ENCODE assay signal across 7 mouse cellular contexts in genomic region chr13:17805614-17805975, GRCm38 (mm10). TPM values are rescaled to one million over a fixed set of nuclear protein-coding genes. Genes with fewer than 3 reads are reported as not detected.
DNase-seq lines count a peak whose midpoint lies in the region; ATAC-seq lines count a peak whose summit lies in the region.

No protein-coding gene starts in this region.

- H3K4me2 ChIP-seq in limb, embryonic 13.5 days (replicated peaks) = peak overlapping the region; percentile 93
- peak overlapping the region; percentile 62 for H3K4me2 ChIP-seq in stomach, embryonic 15.5 days

- H3K4me1 ChIP-seq in megakaryocyte, embryonic 14.5 days = peaks cover 17% of the 10 kb centered on the region
- peaks cover 24% of the 10 kb centered on the region for H3K4me1 ChIP-seq in forebrain, embryonic 10.5 days
- peaks cover 11% of the 10 kb centered on the region for H3K4me1 ChIP-seq in limb, embryonic 13.5 days
- H3K4me1 ChIP-seq in stomach, embryonic 15.5 days = no peaks in the 10 kb centered on the region

- H3K9ac ChIP-seq in limb, embryonic 13.5 days = peak overlapping the region; percentile 79
- peak overlapping the region; percentile 52 for H3K9ac ChIP-seq in stomach, embryonic 15.5 days

- peaks cover 4% of the 10 kb centered on the region for H3K36me3 ChIP-seq in megakaryocyte, embryonic 14.5 days (replicated peaks; ENCODE audit: low read length)
- H3K36me3 ChIP-seq in forebrain, embryonic 10.5 days (replicated peaks) = peaks cover 2% of the 10 kb centered on the region
- peaks cover 1% of the 10 kb centered on the region; the same call in 1 of the 2 replicates for H3K36me3 ChIP-seq in limb, embryonic 13.5 days
- no peaks in the 10 kb centered on the region for H3K36me3 ChIP-seq in stomach, embryonic 15.5 days

- whole genome bisulfite sequencing in forebrain, embryonic 10.5 days = under 1% methylated on average over 14 of the region's 14 CpGs
- WGBS in limb, embryonic 13.5 days = under 1% methylated on average over 14 of the region's 14 CpGs
- WGBS in stomach, embryonic 15.5 days = under 1% methylated on average over 14 of the region's 14 CpGs

- no peak for ATAC-seq in megakaryocyte, adult 5-6 weeks (ENCODE audit: poor library complexity, severe bottlenecking)
- ATAC-seq in limb, embryonic 13.5 days (ENCODE audit: low FRiP score, low read depth) = no peak
- ATAC-seq in stomach, embryonic 15.5 days (ENCODE audit: insufficient read depth, low FRiP score, low read depth) = no peak

- H3K27ac ChIP-seq in forebrain, embryonic 10.5 days = peak overlapping the region; percentile 92
- H3K27ac ChIP-seq in limb, embryonic 13.5 days = peak overlapping the region; percentile 91
- peak overlapping the region; percentile 93 for H3K27ac ChIP-seq in stomach, embryonic 15.5 days

- H3K9me3 ChIP-seq in megakaryocyte, embryonic 14.5 days = no peaks in the 10 kb centered on the region
- H3K9me3 ChIP-seq in forebrain, embryonic 10.5 days = no peaks in the 10 kb centered on the region
- H3K9me3 ChIP-seq in limb, embryonic 13.5 days = no peaks in the 10 kb centered on the region
- H3K9me3 ChIP-seq in stomach, embryonic 15.5 days = no peaks in the 10 kb centered on the region

- H3K4me3 ChIP-seq in megakaryocyte, embryonic 14.5 days (replicated peaks) = peak overlapping the region; percentile 99
- peak overlapping the region; percentile 95 for H3K4me3 ChIP-seq in forebrain, embryonic 10.5 days
- peak overlapping the region; percentile 100 for H3K4me3 ChIP-seq in limb, embryonic 13.5 days
- H3K4me3 ChIP-seq in stomach, embryonic 15.5 days (replicated peaks) = peak overlapping the region; percentile 99

- no peak for DNase-seq in forebrain, embryonic 10.5 days (ENCODE audit: extremely low spot score, low spot score)
- no peak for DNase-seq in thymus, postnatal 4 days
- no peak for DNase-seq in frontal cortex, postnatal 14 days (ENCODE audit: low spot score in 2 of 2)

- no peaks in the 10 kb centered on the region for H3K27me3 ChIP-seq in megakaryocyte, embryonic 14.5 days (replicated peaks)
- no peaks in the 10 kb centered on the region for H3K27me3 ChIP-seq in forebrain, embryonic 10.5 days (ENCODE audit: poor library complexity, severe bottlenecking)
- H3K27me3 ChIP-seq in limb, embryonic 13.5 days = no peaks in the 10 kb centered on the region
- H3K27me3 ChIP-seq in stomach, embryonic 15.5 days (replicated peaks) = no peaks in the 10 kb centered on the region

RNA-seq across cellular contexts. Expression of gene Cdk13, which starts 0.7 kb away (rescaled TPM):
- 34.0 and 111 TPM in 2 replicates for polyA plus RNA-seq in megakaryocyte, embryonic 14.5 days (2012; ENCODE audit: insufficient read depth, low replicate concordance)
- 94.3 and 96.4 TPM in 2 replicates for total RNA-seq in megakaryocyte, adult 5-6 weeks (2015)
- total RNA-seq in megakaryocyte, adult 5-6 weeks (2017) = 90.3 and 101 TPM in 2 replicates
- 11.9 and 13.0 TPM in 2 replicates for polyA plus RNA-seq in forebrain, embryonic 10.5 days (2016; fragmentation: Nextera tagmentation; extraction: Ambion mirVana)
- polyA plus RNA-seq in limb, embryonic 13.5 days (2015; fragmentation: Nextera tagmentation; extraction: Ambion mirVana) = 18.1 and 19.7 TPM in 2 replicates
- 18.2 and 20.2 TPM in 2 replicates for polyA plus RNA-seq in stomach, embryonic 15.5 days (2015; fragmentation: Nextera tagmentation; extraction: Ambion mirVana)
